Mouse (Mus musculus) lung, postnatal 4 days (tissue): ENCODE results near the gene Fam83g.
A peak's percentile ranks its signal among the peaks of the same experiment; 100 is the strongest.

Experiments
- DNase-seq, 2 experiments: peaks; one replicate each; pipeline ENCODE4 v3.0.0; 2021

Fam83g gene

DNA sequence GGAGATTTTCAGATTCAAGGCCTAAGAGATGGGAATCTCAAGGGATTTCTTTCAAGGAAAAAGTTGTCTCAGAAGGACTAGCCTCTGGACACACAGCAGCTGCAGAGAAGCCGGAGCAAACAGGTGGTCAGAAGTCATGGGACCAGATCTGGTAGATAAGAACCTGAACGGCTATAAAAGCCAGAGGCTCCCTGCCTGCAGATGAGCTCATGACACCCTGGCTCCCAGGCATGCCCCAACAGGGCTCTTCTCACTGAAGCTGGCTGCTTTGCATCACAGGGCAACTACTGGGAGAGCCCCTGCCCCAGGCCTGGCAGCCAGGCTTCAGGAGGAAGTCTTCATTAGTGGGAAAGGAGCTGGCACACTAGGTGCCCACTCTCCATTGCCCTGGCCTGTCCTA, 8.6 kb upstream of the Fam83g start:
- no peak for DNase-seq

DNA sequence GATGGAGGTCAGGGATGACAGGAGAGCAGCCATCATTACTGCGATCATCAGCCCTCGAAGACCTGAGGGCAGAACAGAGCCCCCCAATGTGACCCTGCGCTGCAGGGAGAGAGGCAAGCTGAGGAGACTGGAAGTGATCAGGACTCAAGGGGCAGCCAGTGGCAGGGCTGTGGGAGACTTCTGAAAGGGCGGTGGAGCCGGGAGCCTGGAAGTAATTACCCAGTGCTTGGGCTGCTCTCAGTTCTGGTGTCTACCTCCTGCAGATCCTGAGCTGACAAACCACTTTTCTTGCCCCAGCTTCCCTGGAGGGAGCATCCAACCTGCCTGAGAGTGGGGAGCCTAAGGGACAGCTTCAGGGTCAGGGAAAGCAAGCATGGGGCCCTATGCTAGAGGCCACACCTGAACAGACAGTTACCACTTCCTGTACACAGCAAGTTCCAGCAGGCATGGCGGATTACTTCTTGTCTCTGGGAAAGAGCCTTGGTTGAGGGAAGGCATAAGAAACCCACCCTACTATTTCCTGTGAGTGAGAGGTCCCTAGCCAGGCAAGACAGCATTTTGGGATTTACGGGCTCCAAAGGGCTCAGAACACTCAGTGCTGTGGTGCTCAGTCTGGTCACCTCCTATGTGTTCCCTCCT, 7.6 kb upstream of the Fam83g start:
- no peak for DNase-seq

DNA sequence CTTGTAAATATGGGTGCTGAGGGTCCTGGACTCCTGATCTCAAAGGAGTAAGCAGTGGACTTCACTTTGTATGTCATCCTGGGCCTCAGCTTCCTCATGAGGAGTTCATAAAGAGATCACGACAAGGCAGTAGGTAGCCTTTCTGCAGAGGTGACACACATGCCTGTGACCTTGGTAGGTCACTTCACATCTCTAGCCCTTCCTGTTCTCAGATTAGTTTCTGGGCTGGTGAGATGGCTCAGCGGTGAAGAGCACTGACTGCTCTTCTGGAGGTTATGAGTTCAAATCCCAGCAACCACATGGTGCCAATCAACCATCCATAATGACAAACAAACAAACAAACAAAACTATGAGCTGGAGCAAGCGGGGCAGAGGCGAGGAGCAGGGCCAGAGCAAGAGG, 6.2 kb upstream of the Fam83g start:
- DNase-seq = no peak

DNA sequence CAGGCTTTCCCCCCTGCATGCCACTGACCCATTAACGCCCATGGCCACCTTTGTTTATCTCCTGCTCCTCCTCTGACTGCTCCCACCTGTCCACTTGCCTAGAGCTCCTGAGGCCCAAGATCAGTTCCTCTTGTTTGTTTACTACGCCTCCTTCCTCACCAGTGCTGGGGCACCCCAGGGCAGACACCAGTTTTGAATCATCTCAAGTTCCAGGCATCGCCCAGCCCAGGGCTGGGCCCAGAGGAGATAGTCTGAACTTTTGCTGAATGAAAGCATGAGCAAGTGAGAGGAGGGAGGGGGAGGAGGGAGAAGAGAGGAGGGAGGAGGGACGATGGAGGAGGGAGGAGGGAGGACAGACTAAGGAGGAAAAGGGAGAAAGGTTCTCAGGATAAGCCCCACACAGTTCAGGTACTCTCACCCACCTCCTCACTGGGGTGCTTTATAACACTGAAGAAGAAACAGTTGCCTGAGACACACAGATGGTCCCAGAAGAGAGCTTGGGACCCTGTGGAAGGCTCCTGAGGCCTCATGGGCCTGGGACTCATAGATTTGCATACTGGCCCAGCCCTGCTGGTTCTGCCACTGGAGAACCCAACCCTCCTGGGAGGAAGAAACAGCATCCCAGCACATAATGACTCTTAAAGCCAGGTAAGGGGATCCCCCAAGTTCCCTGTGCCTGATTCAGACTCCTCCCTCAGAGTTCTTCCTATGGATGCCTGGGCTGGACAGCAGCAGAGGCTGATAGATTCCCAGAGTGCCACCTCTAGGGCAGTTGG, 4.6 kb upstream of the Fam83g start:
- no peak for DNase-seq

DNA sequence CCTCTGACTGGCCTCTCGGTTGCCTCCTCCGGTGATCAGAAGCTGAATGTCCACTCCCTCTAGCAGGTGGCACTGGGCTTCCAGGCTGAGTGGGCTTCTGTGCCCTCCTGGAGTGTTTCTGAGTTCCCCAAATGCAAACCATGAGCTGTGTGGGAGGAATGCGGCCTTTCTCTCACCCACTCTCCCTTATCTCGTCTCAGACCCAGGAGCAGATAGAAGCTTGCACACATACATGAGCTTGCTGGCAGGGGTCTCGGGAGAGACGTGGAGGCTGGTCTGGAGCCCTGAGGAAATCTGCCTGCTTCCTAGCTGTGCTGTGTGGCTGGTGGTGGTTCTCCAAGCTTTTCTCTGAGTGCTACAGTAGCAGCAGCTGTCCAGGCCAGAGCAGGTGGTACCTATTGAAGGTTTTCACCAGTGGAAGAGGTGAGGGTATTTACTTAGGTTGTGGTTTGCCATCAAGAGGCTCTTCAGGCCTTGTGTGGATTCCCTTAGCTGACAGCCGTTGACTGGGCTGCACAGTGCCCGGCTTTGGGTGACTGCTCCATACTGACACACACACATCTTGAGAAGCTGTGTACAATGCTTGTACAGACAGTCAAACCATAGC, 1.3 kb downstream of the Fam83g start:
- DNase-seq = no peak

DNA sequence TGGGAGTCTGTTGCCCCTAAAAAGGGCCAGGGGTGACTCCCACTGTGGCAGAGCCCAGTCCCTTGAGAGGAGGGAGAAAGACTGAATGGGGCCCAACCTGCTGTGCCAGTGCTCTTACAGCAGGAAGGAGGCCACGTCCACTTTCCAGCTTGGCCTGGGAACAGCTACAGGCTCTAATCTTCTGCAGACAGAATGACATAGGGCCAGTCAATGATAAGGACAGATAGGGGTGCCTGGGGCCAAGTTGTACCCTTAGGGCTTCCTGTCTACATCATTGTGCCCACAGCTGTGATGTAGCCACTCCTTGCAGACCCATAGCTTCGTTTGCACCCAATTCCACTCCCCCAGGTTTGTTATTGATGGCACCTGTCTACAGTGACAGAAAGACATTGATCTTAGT, 2.2 kb downstream of the Fam83g start:
- no peak for DNase-seq

DNA sequence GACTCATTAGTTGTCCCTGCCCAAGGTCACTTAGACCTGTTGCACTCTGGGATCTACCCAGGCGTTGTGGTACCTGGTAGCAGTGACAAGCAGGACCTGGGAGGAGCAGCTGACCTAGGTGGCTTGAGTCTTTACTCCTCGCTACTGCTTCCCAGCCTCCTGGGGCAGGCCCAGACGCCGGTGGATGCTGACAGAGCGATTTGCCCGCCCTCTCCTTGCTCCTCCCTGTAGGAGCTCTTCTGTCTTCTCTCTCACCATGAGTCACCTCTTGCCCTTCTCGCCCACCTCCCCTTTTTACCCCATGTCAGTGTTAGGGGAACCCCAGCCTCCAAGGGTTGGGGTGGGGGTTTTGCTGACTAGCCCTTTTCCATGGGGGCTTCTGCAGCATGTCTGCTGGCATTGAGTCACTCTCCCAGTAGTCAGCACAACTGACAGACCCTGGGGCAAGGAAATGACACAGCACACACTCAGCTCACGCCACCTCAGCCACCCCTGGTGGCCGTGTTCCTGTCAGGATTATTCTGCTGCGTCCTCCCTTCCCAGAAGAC, 3.1 kb downstream of the Fam83g start:
- DNase-seq = no peak

DNA sequence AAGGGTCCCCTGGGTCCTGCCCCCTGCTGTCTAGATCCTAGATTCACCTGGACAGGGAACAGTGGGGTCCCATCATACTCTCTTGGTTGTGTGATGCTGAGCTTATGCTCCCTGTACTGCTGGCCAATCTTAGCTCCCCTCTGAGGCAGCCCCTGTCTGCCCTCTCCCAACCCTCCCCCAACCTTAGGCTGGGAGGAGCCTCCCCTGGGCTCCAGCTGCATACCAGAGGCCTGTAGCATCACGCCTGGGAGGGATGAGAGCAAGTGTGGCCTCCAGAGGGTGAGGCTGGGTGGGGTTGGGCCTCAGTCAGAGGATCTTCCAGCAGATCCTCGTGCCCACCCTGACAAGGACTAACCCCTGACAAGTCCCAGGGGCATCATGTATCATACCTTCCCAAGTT, 3.7 kb downstream of the Fam83g start:
- no peak for DNase-seq

DNA sequence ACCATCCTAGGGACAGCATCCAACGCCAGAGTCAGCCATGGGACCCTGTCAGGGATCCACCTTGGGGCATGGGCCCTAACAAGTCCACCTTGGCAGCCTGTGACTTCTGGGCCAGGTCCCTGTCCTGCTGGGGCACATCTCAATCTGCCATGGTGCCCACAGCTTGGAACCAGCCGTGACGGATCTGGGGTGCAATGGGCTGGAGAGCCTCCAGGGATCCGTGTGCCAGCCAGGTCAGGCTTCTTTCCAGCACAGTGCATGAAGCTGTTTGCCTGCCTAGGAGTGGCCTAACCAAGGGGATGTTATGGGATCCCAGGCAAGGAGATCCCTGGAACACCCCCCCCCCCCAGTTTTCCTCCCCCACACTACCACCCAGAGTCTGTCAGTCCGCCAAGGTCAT, 9.1 kb downstream of the Fam83g start:
- no peak for DNase-seq

DNA sequence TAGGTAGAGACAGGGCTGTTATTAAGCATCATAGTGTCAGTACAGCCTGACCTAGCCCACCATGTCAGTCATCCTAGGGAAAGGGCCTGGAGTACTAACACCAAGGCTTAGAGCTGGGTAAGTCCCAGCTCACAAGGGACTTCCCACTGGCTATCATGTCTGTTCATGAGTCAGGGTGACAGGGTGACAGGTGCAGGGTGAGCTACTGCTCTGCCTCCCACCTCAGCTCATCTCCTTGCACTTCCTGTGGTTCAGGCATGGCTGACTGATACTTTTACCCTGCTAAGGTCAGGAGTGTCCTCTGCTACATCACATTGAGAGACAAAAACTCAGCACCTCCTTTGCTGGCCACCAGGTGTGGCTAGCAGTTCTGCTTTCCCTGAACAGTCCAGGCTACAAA, 15.0 kb downstream of the Fam83g start:
- DNase-seq = no peak

DNA sequence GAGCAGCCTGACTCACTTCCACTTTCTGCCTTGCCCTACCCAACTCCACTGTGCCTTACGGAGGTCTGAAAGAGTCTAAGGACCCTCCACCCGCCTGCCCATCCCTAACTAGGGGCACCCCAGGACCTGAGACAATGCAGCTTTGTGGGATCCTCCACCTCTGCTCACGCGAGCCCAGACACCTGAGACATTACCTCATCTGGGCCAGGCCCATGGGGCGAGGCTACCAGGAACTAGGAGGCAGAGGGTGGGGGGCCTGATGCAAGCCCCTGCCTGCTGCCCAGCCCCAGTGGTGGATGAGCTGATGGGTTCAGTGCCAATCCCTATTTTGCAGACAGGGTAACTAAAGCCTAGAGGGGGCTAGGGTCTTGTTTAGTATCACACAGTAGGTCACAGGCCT, 15.6 kb downstream of the Fam83g start:
- DNase-seq = no peak

DNA sequence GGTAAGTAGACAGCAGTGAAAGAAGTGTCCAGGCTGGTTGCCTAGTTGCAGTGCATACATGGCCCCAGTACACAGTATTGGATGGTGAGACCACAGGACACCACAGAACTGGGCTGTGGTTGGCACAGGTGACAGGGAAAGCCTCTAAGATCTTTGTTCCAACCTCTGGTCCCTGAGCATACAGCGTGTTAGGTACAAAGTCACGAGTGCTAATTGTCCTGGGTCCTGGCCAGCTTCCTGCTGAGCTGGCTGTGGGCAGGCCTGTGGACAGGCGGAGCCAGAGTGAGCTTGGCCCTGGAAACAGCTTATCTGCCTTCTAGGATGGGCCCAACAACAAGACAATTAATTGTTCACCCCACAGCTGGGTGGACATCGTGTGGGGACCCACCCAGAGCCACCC, 16.0 kb downstream of the Fam83g start:
- DNase-seq = peak in 1 of 2 experiments; percentile 42

DNA sequence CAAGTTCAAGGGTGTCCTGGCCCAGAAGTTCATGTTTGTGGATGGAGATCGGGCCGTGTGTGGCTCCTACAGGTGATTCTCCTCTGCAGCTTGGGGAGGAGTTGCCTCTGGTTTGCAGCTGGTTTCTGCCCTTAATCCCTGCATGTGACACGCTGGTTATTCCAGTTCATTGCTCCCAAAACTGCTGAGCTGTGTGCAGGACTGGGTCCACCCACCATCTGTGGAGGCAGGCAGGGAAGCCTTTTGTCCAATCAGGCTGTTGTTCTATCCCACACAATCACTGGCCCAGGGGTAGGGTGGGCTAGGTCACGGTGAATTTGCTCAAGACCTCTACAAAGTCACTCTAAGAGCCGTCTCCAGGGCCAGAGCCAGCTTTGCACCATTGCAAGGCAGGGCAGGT, 17.8 kb downstream of the Fam83g start:
- no peak for DNase-seq

DNA sequence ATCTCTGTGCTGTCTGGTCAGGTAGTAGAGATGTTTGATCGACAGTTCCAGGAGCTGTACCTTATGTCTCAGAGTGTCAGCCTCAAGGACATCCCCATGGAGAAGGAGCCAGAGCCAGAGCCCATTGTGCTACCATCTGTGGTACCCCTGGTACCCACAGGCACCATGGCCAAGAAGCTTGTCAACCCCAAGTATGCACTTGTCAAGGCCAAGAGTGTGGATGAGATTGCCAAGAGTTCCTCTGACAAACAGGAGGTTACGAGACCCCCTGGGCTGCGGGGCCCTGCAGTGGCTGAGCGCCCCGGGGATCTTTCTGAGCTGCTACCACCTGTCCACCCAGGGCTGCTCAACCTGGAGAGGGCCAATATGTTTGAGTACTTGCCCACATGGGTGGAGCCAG, 18.6 kb downstream of the Fam83g start:
- no peak for DNase-seq

DNA sequence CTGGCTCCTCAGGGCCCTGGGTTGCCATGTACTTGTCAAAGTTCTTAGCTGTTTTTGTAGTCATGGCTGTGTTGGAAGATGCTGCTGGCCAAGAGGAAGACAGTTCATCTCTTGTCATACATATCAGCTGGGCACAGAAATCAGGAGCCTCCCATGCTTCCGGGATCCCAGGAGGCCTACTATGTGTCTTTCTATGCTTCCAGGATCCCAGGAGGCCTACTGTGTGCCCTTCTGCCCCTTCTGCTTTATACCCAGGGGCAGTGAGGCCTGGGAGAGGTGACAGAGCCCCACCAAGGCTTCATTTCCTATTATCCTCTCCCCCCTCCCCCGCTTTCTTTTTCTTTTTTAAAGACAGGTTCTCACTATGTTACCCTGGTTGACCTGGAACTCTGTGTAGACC, 21.7 kb downstream of the Fam83g start:
- no peak for DNase-seq

DNA sequence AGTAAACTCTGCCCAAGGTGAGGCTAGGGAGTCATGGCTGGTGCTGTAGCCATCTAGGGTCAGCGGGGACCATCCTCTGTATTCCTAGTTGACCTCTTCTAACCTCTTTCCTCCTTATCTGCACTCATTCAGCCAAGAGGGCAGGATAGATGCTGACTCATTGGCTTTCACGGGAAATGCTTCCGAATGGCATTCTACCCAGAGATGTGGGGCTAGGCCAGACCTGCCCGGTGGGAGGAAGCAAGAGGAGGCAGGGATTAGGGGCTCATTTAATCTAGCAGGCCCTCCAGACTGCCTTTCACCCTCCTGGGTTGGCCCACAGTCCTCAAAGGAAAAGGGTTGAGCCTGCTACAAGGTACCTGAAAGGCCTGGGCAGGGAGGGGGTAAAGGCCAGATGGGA, 22.3 kb downstream of the Fam83g start:
- no peak for DNase-seq

DNA sequence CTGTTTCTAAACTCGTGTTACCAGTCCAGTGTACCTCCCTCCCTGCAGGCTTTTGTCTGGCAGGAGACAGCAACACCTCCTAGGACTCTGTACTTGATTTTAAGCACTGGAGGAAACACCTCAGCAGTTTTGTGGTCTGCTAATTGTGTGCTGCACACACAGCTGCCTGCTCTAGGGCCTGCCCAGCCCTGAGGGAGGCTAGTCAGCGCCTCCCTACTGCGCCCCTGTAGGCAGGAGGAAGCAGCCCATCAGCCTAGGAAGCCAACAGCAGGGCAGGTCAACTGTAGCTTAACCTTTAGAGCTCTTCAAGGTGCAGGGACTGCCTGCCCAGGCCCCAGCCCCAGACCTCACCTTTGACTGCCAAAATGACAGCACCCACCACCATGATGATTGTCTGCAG, 25.0 kb downstream of the Fam83g start:
- DNase-seq = no peak

DNA sequence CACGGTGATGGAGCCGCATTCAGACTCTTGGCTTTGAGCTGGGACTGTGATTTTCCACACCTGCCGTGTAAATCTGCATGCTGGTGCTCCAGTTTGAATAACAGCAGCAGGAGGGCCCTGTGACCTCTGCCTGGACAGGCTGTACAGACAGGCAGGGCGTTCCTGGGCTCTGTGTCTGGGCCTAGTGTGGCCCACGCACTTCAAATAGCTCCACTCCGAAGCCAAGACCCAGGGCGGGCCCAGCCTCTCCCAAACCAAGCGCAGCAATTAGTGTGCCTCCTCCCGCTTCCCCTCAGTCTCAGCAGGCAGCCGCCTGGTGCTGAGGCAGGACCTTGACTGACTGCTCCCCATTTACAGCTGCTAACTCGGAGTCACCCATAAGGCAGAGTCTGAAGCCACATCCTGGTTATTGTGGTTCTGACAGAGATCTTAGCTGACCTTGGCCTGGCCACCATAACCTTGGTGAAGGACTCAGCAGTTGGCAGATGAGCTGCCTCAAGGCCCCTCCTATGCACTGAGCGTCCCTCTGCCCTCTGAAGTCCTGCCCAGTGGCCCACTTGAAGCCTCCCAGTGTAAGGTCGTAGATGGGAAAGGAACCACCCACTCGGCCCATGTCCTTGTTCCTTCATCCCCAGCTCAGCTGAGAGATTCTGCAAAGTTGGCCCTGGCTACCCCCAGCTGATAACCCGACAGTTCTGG, 29.4 kb downstream of the Fam83g start:
- no peak for DNase-seq

DNA sequence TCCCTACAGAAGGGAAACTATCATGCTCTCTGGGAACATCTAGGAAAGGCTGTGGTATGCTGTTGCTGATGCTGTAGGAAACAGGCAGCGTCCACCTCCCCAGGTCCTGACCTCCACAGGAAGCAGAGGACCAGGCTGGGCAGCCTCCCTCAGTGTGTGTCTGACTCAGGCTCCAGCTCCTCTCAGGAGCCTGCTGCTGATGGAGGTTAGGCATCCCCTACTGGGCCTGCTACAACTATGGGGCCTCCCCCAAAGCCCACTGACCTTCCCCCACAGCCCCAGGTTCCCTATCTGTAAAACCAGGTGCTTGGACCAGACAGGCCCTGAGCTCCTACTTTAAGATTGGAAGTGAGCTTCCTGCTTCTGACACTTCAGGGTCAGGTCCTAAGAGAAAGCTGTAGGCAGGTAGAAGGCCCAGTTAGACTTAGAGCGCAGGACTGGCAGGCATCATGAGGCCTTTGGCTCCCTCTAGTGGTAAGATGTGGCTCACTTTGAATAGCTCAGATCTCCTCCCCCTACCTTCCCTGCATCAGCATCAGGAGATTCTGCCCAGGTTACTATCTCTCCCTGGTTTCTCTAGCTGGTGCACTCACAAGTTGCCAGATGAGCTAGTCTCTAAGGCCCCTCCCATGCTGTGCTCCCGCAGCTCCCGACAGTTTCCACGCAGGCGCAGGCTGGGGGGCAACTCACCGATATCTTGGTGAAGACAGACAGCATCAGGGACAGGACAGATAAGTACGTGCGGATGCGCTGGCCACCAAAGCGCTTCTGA, 30.6 kb downstream of the Fam83g start:
- peak in 1 of 2 experiments; percentile 78 for DNase-seq

DNA sequence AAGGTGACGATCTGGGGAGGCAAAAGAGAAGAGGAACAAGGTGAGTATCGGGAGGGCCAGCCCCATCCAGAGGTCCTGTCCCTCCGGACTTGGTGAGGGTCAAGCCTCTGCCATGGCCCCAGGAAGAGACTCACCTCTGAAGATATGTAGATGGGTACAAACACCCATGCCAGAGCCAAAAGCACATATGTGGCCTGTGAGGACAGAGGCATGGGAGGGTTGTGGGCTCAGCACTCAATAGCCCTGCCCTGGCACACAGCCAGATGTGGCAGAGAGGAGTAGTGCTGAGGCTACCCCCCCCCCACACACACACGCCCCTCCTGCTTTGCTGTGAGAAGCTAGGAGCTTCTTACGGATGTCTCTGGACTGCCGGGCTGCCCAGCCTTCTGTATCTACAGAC, 31.2 kb downstream of the Fam83g start:
- no peak for DNase-seq

DNA sequence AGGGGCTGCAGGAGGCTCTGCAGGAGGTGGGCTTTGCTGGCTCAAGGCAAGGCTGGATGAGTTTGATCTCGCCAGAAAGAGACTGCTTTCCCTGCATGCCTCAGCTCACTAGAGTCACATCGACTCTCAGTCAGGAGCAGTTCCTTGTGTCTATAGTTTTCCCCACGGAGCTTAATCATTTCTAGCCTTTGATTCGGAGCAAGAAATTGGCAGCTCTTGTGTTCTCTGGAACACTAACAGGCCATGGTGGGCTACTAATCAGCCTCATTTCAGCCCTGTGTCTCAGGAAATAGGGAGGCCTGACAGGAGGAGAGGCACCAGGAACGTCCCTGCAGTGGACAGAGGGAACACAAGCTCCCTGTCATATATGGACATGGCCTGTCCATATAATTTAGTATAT, 34.1 kb downstream of the Fam83g start:
- DNase-seq = no peak

DNA sequence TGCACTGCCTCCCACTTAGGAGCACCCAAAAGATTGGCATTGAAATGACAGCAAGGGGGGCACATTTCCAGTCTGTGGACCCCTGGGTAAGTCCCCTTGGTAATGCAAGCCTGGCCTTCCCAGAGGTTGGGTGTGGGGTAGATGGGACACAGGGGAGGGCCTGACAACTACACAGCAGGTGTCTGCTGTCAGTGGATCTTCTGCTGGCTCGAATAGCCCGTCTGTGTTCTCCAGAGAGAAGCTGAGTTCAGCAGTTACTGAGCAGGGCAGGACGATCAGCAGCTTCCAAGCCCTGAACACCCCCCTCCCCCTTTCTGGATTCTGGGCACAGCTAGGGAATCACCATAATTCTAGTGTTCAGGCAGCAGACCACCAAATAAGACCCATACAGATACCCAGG, 35.5 kb downstream of the Fam83g start:
- DNase-seq = no peak

DNA sequence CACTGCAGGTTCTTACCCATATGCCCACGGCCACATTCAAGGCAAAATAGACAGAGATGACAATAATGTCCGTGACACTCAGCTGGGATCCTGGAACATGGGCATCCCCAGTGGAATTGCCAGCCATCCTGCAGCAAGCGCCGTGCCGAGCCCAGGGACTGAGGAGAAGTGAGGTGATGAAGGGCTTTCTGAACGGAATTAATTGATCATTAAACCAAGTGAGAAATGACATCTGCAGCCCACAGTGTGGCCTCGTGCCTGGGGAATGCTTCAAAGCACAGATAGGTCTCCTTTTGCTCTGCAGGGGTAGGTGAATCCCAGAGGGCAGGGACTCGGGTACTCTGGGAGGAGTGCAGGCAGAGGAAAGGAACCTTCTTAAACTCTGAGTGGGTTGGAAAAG, 35.9 kb downstream of the Fam83g start:
- no peak for DNase-seq
